Mouse (Mus musculus) embryonic facial prominence, embryonic 14.5 days (tissue): ENCODE measurements around the gene Trpm6. TPM values are rescaled to one million over a fixed set of nuclear protein-coding genes. Genes with fewer than 3 reads are reported as not detected.

Experiments used
- ATAC-seq: fragments of 200-750 bp; cut with Nextera tagmentation; 2 replicates; pipeline ENCODE4 v1.8.0; 2017; ENCODE audit warnings: low read depth, moderate number of reproducible peaks, moderate TSS enrichment
- DNase-seq: peaks from one replicate; pipeline ENCODE4 v3.0.0-alpha.2; 2015; ENCODE audit warnings: low spot score
- H3K27ac ChIP-seq: fragments of 300-500 bp; sonication (generic); replicated peaks from 2 replicates; pipeline ENCODE4 v1.5.1; 2014; ENCODE audit warnings: low read depth, mild to moderate bottlenecking, low read length, moderate library complexity
- H3K27me3 ChIP-seq: fragments of 300-500 bp; sonication (generic); replicated peaks from 2 replicates; pipeline ENCODE4 v1.6.1; 2014; ENCODE audit warnings: low read length; ENCODE audit not compliant: control insufficient read depth, insufficient read depth
- H3K36me3 ChIP-seq: fragments of 300-500 bp; sonication (generic); 2 replicates; pipeline ENCODE4 v1.6.1; 2014; ENCODE audit warnings: low read length, mixed read lengths; ENCODE audit not compliant: control insufficient read depth, insufficient read depth
- H3K4me1 ChIP-seq: fragments of 300-500 bp; sonication (generic); 2 replicates; pipeline ENCODE4 v1.6.1; 2014; ENCODE audit warnings: antibody characterized with exemption, low read length; ENCODE audit not compliant: control insufficient read depth, insufficient read depth
- H3K4me2 ChIP-seq: fragments of 300-500 bp; sonication (generic); 2 replicates; pipeline ENCODE4 v1.6.1; 2014; ENCODE audit warnings: low read depth, mild to moderate bottlenecking, low read length, moderate library complexity, mixed read lengths
- H3K4me3 ChIP-seq: fragments of 300-500 bp; sonication (generic); 2 replicates; pipeline ENCODE4 v1.5.1; 2014; ENCODE audit warnings: low read depth, mild to moderate bottlenecking, low read length
- H3K9ac ChIP-seq: fragments of 300-500 bp; sonication (generic); 2 replicates; pipeline ENCODE4 v1.6.1; 2014; ENCODE audit warnings: low read depth, mild to moderate bottlenecking, low read length, moderate library complexity, mixed read lengths
- H3K9me3 ChIP-seq: fragments of 300-500 bp; sonication (generic); 2 replicates; pipeline ENCODE4 v1.6.1; 2016; ENCODE audit warnings: low read length; ENCODE audit not compliant: control insufficient read depth
- WGBS: fragments of 180-500 bp; shearing (Covaris S2); extraction: QIAGEN DNeasy Blood & Tissue Kit; methylation state at CpG from one replicate; pipeline ENCODE4 v1.1.7; 2014; 5-methylcytosine and 5-hydroxymethylcytosine counted together
- polyA plus RNA-seq: library from polyadenylated mRNA; unstranded; fragments of >200 nt; fragmentation: Nextera tagmentation; extraction: Ambion mirVana; gene quantifications from 2 replicates; pipeline ENCODE4 v1.2.1, GENCODE M21; 2014

Gene Trpm6
- polyA plus RNA-seq, 1 experiment from 2014 or later, result 0.35 TPM

- no peak for ATAC-seq
- Histone ChIP-seq H3K4me2 (no peak overlapping the region), H3K9me3 (0 out of 2 replicates have a peak, but pooled peaks cover 4% of the 10 kb centered on the region), H3K4me1 (no peaks in the 10 kb centered on the region), H3K4me3 (no peak overlapping the region), H3K27ac (no peak overlapping the region), H3K9ac (no peak overlapping the region), H3K27me3 (no peaks in the 10 kb centered on the region), H3K36me3 (no peaks in the 10 kb centered on the region)
- DNase-seq, result no peak
- WGBS, result 86% methylated on average over 6 of the region's 6 CpGs
Observed at GRCm38 (mm10) chr19:18941391-18941790, 191.6 kb downstream of the Trpm6 start.

Other genes starting within 250 kb of the Trpm6 start
- gene Ostf1, start 118.2 kb upstream of the Trpm6 start, polyA plus RNA-seq, result 105 and 116 TPM in 2 replicates
- gene Nmrk1, start 118.0 kb upstream of the Trpm6 start, polyA plus RNA-seq, result 8.6 and 9.8 TPM in 2 replicates
- gene Carnmt1, start 79.2 kb upstream of the Trpm6 start, polyA plus RNA-seq, result 37.5 and 40.2 TPM in 2 replicates
- gene D030056L22Rik, start 36.8 kb upstream of the Trpm6 start, polyA plus RNA-seq, result 29.0 and 32.1 TPM in 2 replicates